Mouse (Mus musculus) embryonic fibroblast, embryonic 13.5 days (primary cell): ENCODE data around the gene Uck2.

Experiments
- CTCF ChIP-seq: IDR thresholded peaks from 2 replicates; pipeline ENCODE4 v1.5.1; 2011; ENCODE audit warnings: mild to moderate bottlenecking, control low read depth, low read length, moderate library complexity, borderline replicate concordance; ENCODE audit not compliant: insufficient read depth
- POLR2A ChIP-seq: IDR thresholded peaks from 2 replicates; pipeline ENCODE4 v1.6.1; 2011; ENCODE audit warnings: low read depth, mild to moderate bottlenecking, control low read depth, low read length, moderate library complexity

GRCm38 (mm10) chr1:167269350-167269811 lies 15.7 kb downstream of the Uck2 start:
- no peak for TF ChIP-seq CTCF
- TF ChIP-seq POLR2A, result peak; percentile 73
